Mouse (Mus musculus): ENCODE data around the gene Ercc6l2. TPM values are rescaled to one million over a fixed set of nuclear protein-coding genes. Genes with fewer than 3 reads are reported as not detected.

Gene Ercc6l2
- 21.4 and 24.4 TPM in 2 replicates for polyA plus RNA-seq (2016; fragmentation: Nextera tagmentation; extraction: Ambion mirVana)

GRCm38 (mm10) chr13:63814746-63815681 is at the start of gene Ercc6l2:
TSS of gene Ercc6l2 (plus strand) at chr13:63815240.
- 0 out of 2 replicates have a peak, but pooled peaks cover 4% of the 10 kb centered on the region for H3K4me1 ChIP-seq
- peak within 1 kb of the TSS; percentile 55 for H3K4me3 ChIP-seq
- H3K9ac ChIP-seq = peak within 1 kb of the TSS; percentile 76
- peak within 1 kb of the TSS; percentile 62 for H3K4me2 ChIP-seq (replicated peaks)
- H3K36me3 ChIP-seq = no peaks in the 10 kb centered on the region
- H3K27me3 ChIP-seq = no peaks in the 10 kb centered on the region
- peak within 1 kb of the TSS; percentile 90 for H3K27ac ChIP-seq
- under 1% methylated on average over 80 of the region's 87 CpGs for WGBS
- no peaks in the 10 kb centered on the region for H3K9me3 ChIP-seq
- ATAC-seq (ENCODE audit: insufficient number of reproducible peaks, insufficient read depth, low FRiP score, low TSS enrichment) = peak; percentile 98

GRCm38 (mm10) chr13:63766065-63766464 is 49.0 kb upstream of the Ercc6l2 start:
- peaks cover 4% of the 10 kb centered on the region; the same call in 1 of the 2 replicates for H3K4me1 ChIP-seq
- H3K4me2 ChIP-seq (replicated peaks) = no peak overlapping the region
- 31% methylated on average over 11 of the region's 11 CpGs for WGBS
- H3K9me3 ChIP-seq = no peaks in the 10 kb centered on the region
- H3K36me3 ChIP-seq = no peaks in the 10 kb centered on the region
- no peak overlapping the region for H3K9ac ChIP-seq
- H3K27ac ChIP-seq = no peak overlapping the region
- no peaks in the 10 kb centered on the region for H3K27me3 ChIP-seq
- H3K4me3 ChIP-seq = no peak overlapping the region
- ATAC-seq (ENCODE audit: insufficient number of reproducible peaks, insufficient read depth, low FRiP score, low TSS enrichment) = peak; percentile 79; the same call in 1 of the 2 replicates

DNA sequence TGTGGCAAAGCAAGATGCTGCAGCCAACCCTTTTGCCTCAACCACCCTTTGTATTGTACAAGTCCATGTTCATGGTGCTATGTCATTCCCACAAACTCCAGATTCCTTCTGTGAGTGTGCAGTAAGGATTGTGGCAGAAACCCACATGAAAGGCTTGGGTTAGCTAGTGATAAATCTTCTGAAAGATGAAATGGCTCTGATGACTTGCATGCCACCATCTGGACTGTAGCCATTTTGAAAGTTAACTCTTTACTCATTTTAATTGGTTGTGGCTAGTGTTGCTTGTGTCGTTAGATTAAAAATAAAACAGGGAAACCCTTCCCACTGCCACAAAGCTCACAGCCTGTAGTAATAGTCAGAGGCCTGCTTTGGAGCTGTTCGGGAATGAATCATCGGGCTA is 44.0 kb upstream of the Ercc6l2 start:
- Histone ChIP-seq H3K4me3 (no peak overlapping the region), H3K36me3 (no peaks in the 10 kb centered on the region), H3K4me2 (replicated peaks) (no peak overlapping the region), H3K27me3 (no peaks in the 10 kb centered on the region), H3K27ac (no peak overlapping the region), H3K9ac (no peak overlapping the region), H3K9me3 (no peaks in the 10 kb centered on the region), H3K4me1 (peaks cover 2% of the 10 kb centered on the region; the same call in 1 of the 2 replicates)
- 61% methylated on average over 3 of the region's 3 CpGs for WGBS
- ATAC-seq (ENCODE audit: insufficient number of reproducible peaks, insufficient read depth, low FRiP score, low TSS enrichment) = no peak

DNA sequence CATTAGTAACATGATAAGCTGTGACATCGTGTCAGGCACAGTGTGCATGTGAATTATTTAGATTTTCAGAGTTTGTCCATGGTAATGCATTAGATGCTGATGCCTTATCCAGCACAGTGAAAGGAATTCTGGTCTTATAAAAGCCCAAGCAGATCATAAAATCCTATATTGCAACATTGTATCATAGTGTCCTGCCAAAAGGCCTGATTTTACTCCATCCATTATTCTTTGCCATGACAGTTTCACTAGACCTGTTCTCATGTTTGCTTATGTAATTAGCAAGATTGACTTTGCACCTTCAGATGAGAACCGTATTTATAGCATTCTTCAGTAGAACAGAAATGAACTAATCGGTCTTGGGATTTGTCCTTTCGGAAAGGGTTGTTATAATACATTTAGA is 36.1 kb upstream of the Ercc6l2 start:
- no peaks in the 10 kb centered on the region for H3K27me3 ChIP-seq
- H3K27ac ChIP-seq = no peak overlapping the region
- H3K4me3 ChIP-seq = no peak overlapping the region
- 88% methylated on average over 4 of the region's 4 CpGs for WGBS
- no peak for ATAC-seq (ENCODE audit: insufficient number of reproducible peaks, insufficient read depth, low FRiP score, low TSS enrichment)
- no peak overlapping the region for H3K4me2 ChIP-seq (replicated peaks)
- no peak overlapping the region for H3K9ac ChIP-seq
- no peaks in the 10 kb centered on the region for H3K9me3 ChIP-seq
- no peaks in the 10 kb centered on the region for H3K36me3 ChIP-seq
- no peaks in the 10 kb centered on the region for H3K4me1 ChIP-seq

- WGBS = 86% methylated on average over 2 of the region's 2 CpGs
- no peaks in the 10 kb centered on the region for H3K4me1 ChIP-seq
- no peak for ATAC-seq (ENCODE audit: insufficient number of reproducible peaks, insufficient read depth, low FRiP score, low TSS enrichment)
- H3K9ac ChIP-seq = no peak overlapping the region
- no peak overlapping the region for H3K4me3 ChIP-seq
- no peak overlapping the region for H3K4me2 ChIP-seq (replicated peaks)
- no peaks in the 10 kb centered on the region for H3K27me3 ChIP-seq
- H3K27ac ChIP-seq = no peak overlapping the region
- no peaks in the 10 kb centered on the region for H3K36me3 ChIP-seq
- H3K9me3 ChIP-seq = no peaks in the 10 kb centered on the region
Measured at GRCm38 (mm10) chr13:63779376-63780291, 35.4 kb upstream of the Ercc6l2 start.

- 89% methylated on average over 2 of the region's 2 CpGs for WGBS
- no peak overlapping the region for H3K27ac ChIP-seq
- no peak overlapping the region for H3K4me3 ChIP-seq
- no peak overlapping the region for H3K4me2 ChIP-seq (replicated peaks)
- H3K27me3 ChIP-seq = no peaks in the 10 kb centered on the region
- H3K4me1 ChIP-seq = no peaks in the 10 kb centered on the region
- no peaks in the 10 kb centered on the region for H3K36me3 ChIP-seq
- ATAC-seq (ENCODE audit: insufficient number of reproducible peaks, insufficient read depth, low FRiP score, low TSS enrichment) = no peak
- H3K9ac ChIP-seq = no peak overlapping the region
- H3K9me3 ChIP-seq = no peaks in the 10 kb centered on the region
Measured at GRCm38 (mm10) chr13:63792234-63792831, 22.7 kb upstream of the Ercc6l2 start.

DNA sequence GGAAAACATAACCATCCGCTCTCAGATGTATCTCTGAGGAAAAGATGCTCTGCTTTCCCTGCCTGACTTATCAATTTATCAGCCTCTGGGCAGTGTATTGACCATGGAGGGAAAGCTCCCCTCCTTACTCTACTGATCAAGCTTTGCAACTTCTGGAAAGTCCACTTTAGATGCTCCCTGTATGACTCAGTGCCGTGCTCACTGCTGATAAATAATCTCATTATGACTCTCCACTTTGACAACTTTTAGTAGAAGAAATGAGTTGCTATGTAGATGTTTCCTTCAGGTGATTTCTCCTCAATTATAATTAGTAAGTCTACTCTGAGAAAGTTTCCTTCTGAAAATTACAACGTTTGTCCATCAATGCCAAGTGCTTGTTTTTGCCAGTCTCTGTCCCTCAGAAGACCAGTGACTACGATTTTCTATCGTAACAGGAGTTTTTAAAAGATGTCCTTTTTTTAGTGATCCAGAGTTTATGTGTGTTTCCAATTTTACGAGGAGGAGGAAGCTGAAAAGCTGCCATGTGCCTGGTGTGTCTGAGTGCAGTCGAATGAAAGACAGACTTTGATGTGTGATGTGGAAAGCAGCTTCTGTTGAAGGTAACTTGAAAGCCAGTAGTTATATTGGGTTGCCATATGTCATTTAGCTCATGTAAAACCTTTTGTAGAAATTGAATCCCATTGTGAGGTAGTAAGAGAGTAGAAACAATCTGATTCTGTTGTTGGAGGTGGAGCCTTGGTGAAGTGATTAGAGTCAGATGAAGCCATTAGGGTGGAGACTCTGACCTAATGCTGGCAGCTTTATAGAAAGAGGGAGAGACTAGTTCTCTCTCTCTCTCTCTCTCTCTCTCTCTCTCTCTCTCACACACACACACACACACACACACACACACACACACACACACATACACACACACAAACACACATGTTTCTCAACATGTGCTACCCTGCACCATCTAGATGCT is 21.4 kb upstream of the Ercc6l2 start:
- 73% methylated on average over 7 of the region's 7 CpGs for WGBS

GRCm38 (mm10) chr13:63798677-63799076 is 16.4 kb upstream of the Ercc6l2 start:
- H3K36me3 ChIP-seq = no peaks in the 10 kb centered on the region
- H3K27ac ChIP-seq = no peak overlapping the region
- 89% methylated on average over 3 of the region's 3 CpGs for whole genome bisulfite sequencing
- no peaks in the 10 kb centered on the region for H3K27me3 ChIP-seq
- H3K9ac ChIP-seq = no peak overlapping the region
- no peak overlapping the region for H3K4me3 ChIP-seq
- H3K9me3 ChIP-seq = no peaks in the 10 kb centered on the region
- no peaks in the 10 kb centered on the region for H3K4me1 ChIP-seq
- ATAC-seq (ENCODE audit: insufficient number of reproducible peaks, insufficient read depth, low FRiP score, low TSS enrichment) = no peak
- no peak overlapping the region for H3K4me2 ChIP-seq (replicated peaks)

More for the DNA sequence above, 21.4 kb upstream of the Ercc6l2 start:
- Histone ChIP-seq H3K9me3 (no peaks in the 10 kb centered on the region), H3K36me3 (no peaks in the 10 kb centered on the region), H3K9ac (no peak overlapping the region), H3K4me2 (replicated peaks) (no peak overlapping the region), H3K27me3 (no peaks in the 10 kb centered on the region), H3K4me3 (no peak overlapping the region), H3K4me1 (no peaks in the 10 kb centered on the region), H3K27ac (no peak overlapping the region)
- ATAC-seq (ENCODE audit: insufficient number of reproducible peaks, insufficient read depth, low FRiP score, low TSS enrichment) = no peak

- H3K9ac ChIP-seq = no peak overlapping the region
- WGBS = 77% methylated on average over 1 of the region's 1 CpGs
- H3K9me3 ChIP-seq = no peaks in the 10 kb centered on the region
- no peak overlapping the region for H3K4me2 ChIP-seq (replicated peaks)
- no peak for ATAC-seq (ENCODE audit: insufficient number of reproducible peaks, insufficient read depth, low FRiP score, low TSS enrichment)
- H3K27me3 ChIP-seq = no peaks in the 10 kb centered on the region
- H3K27ac ChIP-seq = no peak overlapping the region
- no peaks in the 10 kb centered on the region for H3K4me1 ChIP-seq
- H3K36me3 ChIP-seq = no peaks in the 10 kb centered on the region
- H3K4me3 ChIP-seq = no peak overlapping the region
Measured at GRCm38 (mm10) chr13:63799940-63800339, 15.1 kb upstream of the Ercc6l2 start.

DNA sequence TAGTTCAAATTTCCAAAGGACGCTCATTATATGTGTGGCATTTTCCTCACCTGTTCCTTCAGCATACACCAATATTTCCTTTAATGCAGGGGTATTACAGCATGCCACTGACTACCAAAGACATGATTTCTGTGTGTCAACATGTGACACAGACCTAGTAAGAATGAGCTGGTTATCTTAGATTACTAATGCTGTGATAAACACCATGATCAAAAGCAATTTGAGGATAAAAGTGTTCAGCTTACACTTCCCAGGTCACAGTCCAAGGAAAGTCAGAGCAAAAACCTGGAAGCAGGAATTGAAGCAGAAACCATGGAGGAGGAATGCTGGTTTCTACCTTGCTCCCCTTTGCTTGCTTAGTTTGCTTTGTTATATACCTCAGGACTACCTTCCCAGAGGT is 13.8 kb upstream of the Ercc6l2 start:
- no peak overlapping the region for H3K4me3 ChIP-seq
- H3K27ac ChIP-seq = no peak overlapping the region
- 92% methylated on average over 1 of the region's 1 CpGs for WGBS
- H3K36me3 ChIP-seq = no peaks in the 10 kb centered on the region
- no peaks in the 10 kb centered on the region for H3K4me1 ChIP-seq
- no peak for ATAC-seq (ENCODE audit: insufficient number of reproducible peaks, insufficient read depth, low FRiP score, low TSS enrichment)
- H3K9ac ChIP-seq = no peak overlapping the region
- no peaks in the 10 kb centered on the region for H3K27me3 ChIP-seq
- no peaks in the 10 kb centered on the region for H3K9me3 ChIP-seq
- no peak overlapping the region for H3K4me2 ChIP-seq (replicated peaks)
